Mouse (Mus musculus): ENCODE measurements around the gene Cyp2d9. TPM values are rescaled to one million over a fixed set of nuclear protein-coding genes. Genes with fewer than 3 reads are reported as not detected.
"Not testable (repeated sequence)": the region's sequence is repeated elsewhere in the genome, so short reads cannot be mapped to it uniquely, and the experiment has no call there.

Cyp2d9 gene
- polyA plus RNA-seq, 1 experiment from 2014 or later: 0.39 TPM

- WGBS: 77% methylated on average over 5 of the region's 5 CpGs
- H3K36me3 ChIP-seq (ENCODE audit: control insufficient read depth, insufficient read depth, low read length): no peaks in the 10 kb centered on the region
- H3K27me3 ChIP-seq (ENCODE audit: control insufficient read depth, insufficient read depth, low read length): no peaks in the 10 kb centered on the region
- no peak overlapping the region for H3K4me2 ChIP-seq (ENCODE audit: low read depth, low read length)
- H3K27ac ChIP-seq (ENCODE audit: low read length): no peak overlapping the region
- no peaks in the 10 kb centered on the region for H3K9me3 ChIP-seq (replicated peaks; ENCODE audit: control insufficient read depth, low read length)
- H3K4me1 ChIP-seq (ENCODE audit: control insufficient read depth, insufficient read depth, low read length): no peaks in the 10 kb centered on the region
- no peak overlapping the region for H3K9ac ChIP-seq (ENCODE audit: low read length)
- H3K4me3 ChIP-seq (replicated peaks; ENCODE audit: low read length): no peak overlapping the region
- ATAC-seq (ENCODE audit: insufficient read depth, low FRiP score): no peak
Measured at GRCm38 (mm10) chr15:82457064-82458021, 24.1 kb downstream of the Cyp2d9 start.

DNA sequence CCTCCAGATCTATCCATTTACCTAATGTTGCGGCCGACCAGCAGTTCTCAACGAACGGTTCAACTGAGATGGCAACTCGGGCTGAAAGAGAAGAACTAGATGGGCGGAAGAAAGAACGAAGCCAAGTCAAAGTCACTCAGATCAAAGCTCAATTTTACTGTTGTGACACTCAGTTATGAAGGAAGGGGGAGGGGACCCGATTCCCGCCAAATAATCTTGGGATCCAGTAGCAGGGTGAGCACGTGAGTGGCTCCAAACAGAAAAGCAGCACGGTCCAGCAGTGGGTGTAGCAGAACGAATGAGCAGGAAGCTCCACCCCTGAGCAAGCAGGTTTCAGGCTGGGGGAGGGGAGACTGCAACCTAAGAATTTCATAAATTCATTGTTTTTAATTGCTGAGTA lies 26.0 kb downstream of the Cyp2d9 start:
- H3K36me3 ChIP-seq (ENCODE audit: control insufficient read depth, insufficient read depth, low read length); H3K9me3 ChIP-seq (replicated peaks; ENCODE audit: control insufficient read depth, low read length); H3K4me3 ChIP-seq (replicated peaks; ENCODE audit: low read length); ATAC-seq (ENCODE audit: insufficient read depth, low FRiP score); H3K27me3 ChIP-seq (ENCODE audit: control insufficient read depth, insufficient read depth, low read length); H3K4me1 ChIP-seq (ENCODE audit: control insufficient read depth, insufficient read depth, low read length); H3K9ac ChIP-seq (ENCODE audit: low read length); H3K27ac ChIP-seq (ENCODE audit: low read length); H3K4me2 ChIP-seq (ENCODE audit: low read depth, low read length): not testable (repeated sequence)
- 77% methylated on average over 12 of the region's 12 CpGs for WGBS

DNA sequence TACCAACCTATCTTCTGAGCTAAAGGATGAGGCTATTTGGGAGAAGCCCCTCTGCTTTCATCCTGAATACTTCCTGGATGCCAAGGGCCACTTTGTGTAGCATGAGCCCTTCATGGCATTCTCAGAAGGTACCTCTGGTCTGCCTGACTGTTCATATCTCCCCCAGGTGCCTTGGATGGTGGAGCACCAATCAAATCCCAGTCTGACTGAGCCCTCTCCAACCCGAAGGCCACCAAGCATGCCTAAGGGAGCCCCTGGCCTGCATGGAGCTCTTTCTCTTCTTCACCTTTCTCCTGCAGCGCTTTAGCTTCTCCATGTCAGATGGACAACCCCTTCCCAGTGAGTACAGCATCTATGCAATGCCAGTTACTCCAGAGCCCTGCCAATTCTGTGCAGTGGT lies 31.5 kb downstream of the Cyp2d9 start:
- no peak overlapping the region for H3K4me2 ChIP-seq (ENCODE audit: low read depth, low read length)
- no peak overlapping the region for H3K27ac ChIP-seq (ENCODE audit: low read length)
- no peaks in the 10 kb centered on the region for H3K27me3 ChIP-seq (ENCODE audit: control insufficient read depth, insufficient read depth, low read length)
- no peak overlapping the region for H3K9ac ChIP-seq (ENCODE audit: low read length)
- no peak overlapping the region for H3K4me3 ChIP-seq (replicated peaks; ENCODE audit: low read length)
- no peaks in the 10 kb centered on the region for H3K36me3 ChIP-seq (ENCODE audit: control insufficient read depth, insufficient read depth, low read length)
- no peaks in the 10 kb centered on the region for H3K4me1 ChIP-seq (ENCODE audit: control insufficient read depth, insufficient read depth, low read length)
- no peak for ATAC-seq (ENCODE audit: insufficient read depth, low FRiP score)
- WGBS: 75% methylated on average over 2 of the region's 2 CpGs
- no peaks in the 10 kb centered on the region for H3K9me3 ChIP-seq (replicated peaks; ENCODE audit: control insufficient read depth, low read length)

- 68% methylated on average over 12 of the region's 13 CpGs for WGBS
- H3K4me2 ChIP-seq (ENCODE audit: low read depth, low read length); H3K27me3 ChIP-seq (ENCODE audit: control insufficient read depth, insufficient read depth, low read length); H3K9ac ChIP-seq (ENCODE audit: low read length); ATAC-seq (ENCODE audit: insufficient read depth, low FRiP score); H3K27ac ChIP-seq (ENCODE audit: low read length); H3K4me3 ChIP-seq (replicated peaks; ENCODE audit: low read length); H3K9me3 ChIP-seq (replicated peaks; ENCODE audit: control insufficient read depth, low read length); H3K36me3 ChIP-seq (ENCODE audit: control insufficient read depth, insufficient read depth, low read length); H3K4me1 ChIP-seq (ENCODE audit: control insufficient read depth, insufficient read depth, low read length): not testable (repeated sequence)
Measured at GRCm38 (mm10) chr15:82494273-82494672, 61.0 kb downstream of the Cyp2d9 start.

Small RNA genes within 50 kb of the gene (microRNA-seq; reads per million reads assigned to microRNA genes)
- gene Gm25990 (not detected), gene Gm27331 (not detected), gene Gm27622 (not detected), gene Gm27825 (not detected), gene Mir7684 (not detected)

Other genes starting within 250 kb of the Cyp2d9 start
- gene Shisa8, start 220.6 kb upstream of the Cyp2d9 start, polyA plus RNA-seq (2015; fragmentation: Nextera tagmentation; extraction: Ambion mirVana): not detected in 2 replicates
- 0.10 TPM in 1 of 2 replicates, not detected in the other for gene Tnfrsf13c, start 209.1 kb upstream of the Cyp2d9 start, polyA plus RNA-seq (2015; fragmentation: Nextera tagmentation; extraction: Ambion mirVana)
- gene Cenpm, start 188.7 kb upstream of the Cyp2d9 start, polyA plus RNA-seq (2015; fragmentation: Nextera tagmentation; extraction: Ambion mirVana): 44.4 and 51.6 TPM in 2 replicates
- not detected in 2 replicates for gene 1500009C09Rik, start 181.0 kb upstream of the Cyp2d9 start, polyA plus RNA-seq (2015; fragmentation: Nextera tagmentation; extraction: Ambion mirVana)
- gene Sept3, start 158.5 kb upstream of the Cyp2d9 start, polyA plus RNA-seq (2015; fragmentation: Nextera tagmentation; extraction: Ambion mirVana): 6.1 and 6.8 TPM in 2 replicates
- 0.09 and 0.26 TPM in 2 replicates for gene Wbp2nl, start 134.5 kb upstream of the Cyp2d9 start, polyA plus RNA-seq (2015; fragmentation: Nextera tagmentation; extraction: Ambion mirVana)
- 99.0 and 116 TPM in 2 replicates for gene Naga, start 94.5 kb upstream of the Cyp2d9 start, polyA plus RNA-seq (2015; fragmentation: Nextera tagmentation; extraction: Ambion mirVana)
- gene Pheta2, start 94.5 kb upstream of the Cyp2d9 start, polyA plus RNA-seq (2015; fragmentation: Nextera tagmentation; extraction: Ambion mirVana): 17.5 and 18.3 TPM in 2 replicates
- gene Smdt1, start 94.5 kb upstream of the Cyp2d9 start, polyA plus RNA-seq (2015; fragmentation: Nextera tagmentation; extraction: Ambion mirVana): 278 and 284 TPM in 2 replicates
- 352 and 428 TPM in 2 replicates for gene Ndufa6, start 79.1 kb upstream of the Cyp2d9 start, polyA plus RNA-seq (2015; fragmentation: Nextera tagmentation; extraction: Ambion mirVana)
- gene Cyp2d22, start 53.2 kb upstream of the Cyp2d9 start, polyA plus RNA-seq (2015; fragmentation: Nextera tagmentation; extraction: Ambion mirVana): 12.6 and 16.4 TPM in 2 replicates
- gene Cyp2d11, start 39.4 kb upstream of the Cyp2d9 start, polyA plus RNA-seq (2015; fragmentation: Nextera tagmentation; extraction: Ambion mirVana): not detected in 2 replicates
- gene Cyp2d10, start 26.2 kb upstream of the Cyp2d9 start, polyA plus RNA-seq (2015; fragmentation: Nextera tagmentation; extraction: Ambion mirVana): 1.8 and 2.6 TPM in 2 replicates
- not detected in 2 replicates for gene Cyp2d12, start 121.6 kb downstream of the Cyp2d9 start, polyA plus RNA-seq (2015; fragmentation: Nextera tagmentation; extraction: Ambion mirVana)
- not detected in 2 replicates for gene Cyp2d34, start 187.5 kb downstream of the Cyp2d9 start, polyA plus RNA-seq (2015; fragmentation: Nextera tagmentation; extraction: Ambion mirVana)